Mouse (Mus musculus): Measurements from ENCODE around the gene Olfr574. TPM values are rescaled to one million over a fixed set of nuclear protein-coding genes. Genes with fewer than 3 reads are reported as not detected.

Olfr574 gene
- polyA plus RNA-seq, 1 experiment from 2014 or later: not detected

DNA sequence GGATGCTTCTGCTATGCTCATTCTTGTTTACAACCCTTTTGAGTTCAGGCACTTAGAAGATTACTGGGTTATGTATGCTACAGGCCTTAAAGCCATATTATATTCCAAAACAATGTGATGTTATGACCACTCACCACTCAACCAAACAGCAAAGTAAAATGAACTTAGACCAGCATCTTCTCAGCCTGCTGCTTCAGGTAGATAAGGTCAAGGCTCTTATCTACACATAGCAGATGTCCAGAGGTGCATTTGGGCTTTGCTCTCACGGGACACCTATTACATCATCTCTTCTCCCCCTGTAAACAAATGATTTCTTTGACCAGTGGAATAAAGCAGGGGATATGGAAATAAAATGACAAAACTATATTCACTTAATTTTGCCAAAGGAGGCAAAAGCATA lies 10.3 kb downstream of the Olfr574 start, which contains the start of gene Olfr575:
Gene Olfr575 (minus strand): TSS at position 183 of the 400 bp plus-strand sequence.
- H3K4me3 ChIP-seq: no peak within 1 kb of the TSS
- WGBS: 24% methylated on average over 1 of the region's 1 CpGs
- H3K9ac ChIP-seq: no peak within 1 kb of the TSS
- H3K9me3 ChIP-seq (replicated peaks): no peaks in the 10 kb centered on the region
- no peak within 1 kb of the TSS for H3K4me2 ChIP-seq
- H3K27me3 ChIP-seq (replicated peaks): no peaks in the 10 kb centered on the region
- ATAC-seq (ENCODE audit: insufficient number of reproducible peaks, low FRiP score): peak; percentile 93
- H3K36me3 ChIP-seq: no peaks in the 10 kb centered on the region
- 0 out of 2 replicates have a peak, but pooled peaks cover 3% of the 10 kb centered on the region for H3K4me1 ChIP-seq (replicated peaks)
- H3K27ac ChIP-seq (ENCODE audit: poor library complexity, severe bottlenecking): no peak within 1 kb of the TSS

DNA sequence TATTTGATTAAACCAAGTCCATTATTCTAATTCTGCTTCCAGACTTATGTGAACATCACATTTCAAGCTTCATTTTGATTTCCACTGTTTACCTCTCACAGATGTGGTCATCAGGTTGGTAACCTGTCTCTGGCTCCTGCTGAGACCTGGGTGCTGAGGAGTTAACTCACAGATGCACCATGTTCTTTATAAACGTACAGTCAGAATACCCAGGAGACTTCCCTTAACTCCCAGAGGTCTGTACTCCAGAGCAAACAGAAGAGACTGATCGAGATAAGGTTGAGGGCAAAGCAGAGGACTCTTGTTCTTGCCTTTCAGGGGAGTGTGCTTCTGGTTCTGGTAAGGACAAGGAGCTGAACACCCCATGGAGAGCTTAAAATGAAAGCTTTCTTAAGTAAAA lies 14.1 kb downstream of the Olfr574 start, which contains the start of gene Olfr576:
Gene Olfr576 (plus strand): TSS at position 301 of the 400 bp plus-strand sequence.
- no peak within 1 kb of the TSS for H3K4me3 ChIP-seq
- WGBS: 4% methylated on average over 2 of the region's 2 CpGs
- H3K27me3 ChIP-seq (replicated peaks): no peaks in the 10 kb centered on the region
- H3K27ac ChIP-seq (ENCODE audit: poor library complexity, severe bottlenecking): no peak within 1 kb of the TSS
- ATAC-seq (ENCODE audit: insufficient number of reproducible peaks, low FRiP score): no peak
- H3K4me2 ChIP-seq: no peak within 1 kb of the TSS
- H3K4me1 ChIP-seq (replicated peaks): 0 out of 2 replicates have a peak, but pooled peaks cover 6% of the 10 kb centered on the region
- H3K9ac ChIP-seq: no peak within 1 kb of the TSS
- H3K9me3 ChIP-seq (replicated peaks): no peaks in the 10 kb centered on the region
- no peaks in the 10 kb centered on the region for H3K36me3 ChIP-seq

DNA sequence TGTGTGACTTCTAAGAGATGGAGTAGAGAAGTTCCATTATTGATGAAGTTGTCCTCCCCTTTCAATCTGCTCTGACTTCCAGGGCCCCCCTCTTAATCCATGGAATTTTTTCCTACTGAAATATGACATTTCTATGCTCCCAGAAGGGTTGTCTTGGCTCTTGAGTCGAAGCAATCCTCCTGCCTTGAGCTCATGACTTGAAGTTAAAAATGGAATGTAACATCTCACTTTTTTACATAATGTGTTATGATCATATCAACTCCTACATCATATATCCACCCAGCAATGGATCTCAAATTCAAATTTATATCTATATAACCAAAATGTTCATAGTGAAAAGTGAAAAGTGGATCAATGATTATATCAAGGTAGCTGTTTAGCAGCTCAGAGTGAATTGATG lies 26.1 kb downstream of the Olfr574 start:
- WGBS: 53% methylated on average over 1 of the region's 1 CpGs

DNA sequence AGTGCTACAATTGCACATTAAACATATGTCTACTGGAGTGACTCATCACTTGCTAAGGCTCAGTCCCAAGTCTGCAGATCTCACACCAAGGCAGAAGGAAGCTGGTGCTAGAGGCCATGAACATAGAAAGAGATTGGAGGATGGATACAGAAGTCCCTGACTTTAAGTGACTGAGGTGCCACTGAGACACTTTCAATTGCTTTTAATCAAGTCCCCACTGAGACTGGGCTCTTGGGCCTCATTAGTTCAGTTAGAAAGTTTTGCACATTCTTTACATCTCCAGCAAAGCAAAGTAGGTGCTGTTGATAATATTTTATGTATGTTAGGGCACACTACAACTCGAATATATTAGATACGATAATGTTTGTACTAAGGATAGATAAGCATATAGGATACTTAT lies 27.6 kb downstream of the Olfr574 start, which contains the start of gene Olfr577:
Gene Olfr577 (minus strand): TSS at position 101 of the 400 bp plus-strand sequence.
- no peak within 1 kb of the TSS for H3K27ac ChIP-seq (ENCODE audit: poor library complexity, severe bottlenecking)
- ATAC-seq (ENCODE audit: insufficient number of reproducible peaks, low FRiP score): no peak
- WGBS: 75% methylated on average over 2 of the region's 2 CpGs
- no peak within 1 kb of the TSS for H3K4me2 ChIP-seq
- no peak within 1 kb of the TSS for H3K4me3 ChIP-seq
- H3K36me3 ChIP-seq: no peaks in the 10 kb centered on the region
- no peak within 1 kb of the TSS for H3K9ac ChIP-seq
- no peaks in the 10 kb centered on the region for H3K4me1 ChIP-seq (replicated peaks)
- no peaks in the 10 kb centered on the region for H3K27me3 ChIP-seq (replicated peaks)
- no peaks in the 10 kb centered on the region for H3K9me3 ChIP-seq (replicated peaks)

More for the DNA sequence above, 26.1 kb downstream of the Olfr574 start:
- Histone ChIP-seq H3K27me3 (replicated peaks) (no peaks in the 10 kb centered on the region), H3K4me3 (no peak overlapping the region), H3K36me3 (no peaks in the 10 kb centered on the region), H3K9me3 (replicated peaks) (no peaks in the 10 kb centered on the region), H3K27ac (ENCODE audit: poor library complexity, severe bottlenecking) (no peak overlapping the region), H3K9ac (no peak overlapping the region), H3K4me2 (no peak overlapping the region), H3K4me1 (replicated peaks) (no peaks in the 10 kb centered on the region)
- no peak for ATAC-seq (ENCODE audit: insufficient number of reproducible peaks, low FRiP score)

DNA sequence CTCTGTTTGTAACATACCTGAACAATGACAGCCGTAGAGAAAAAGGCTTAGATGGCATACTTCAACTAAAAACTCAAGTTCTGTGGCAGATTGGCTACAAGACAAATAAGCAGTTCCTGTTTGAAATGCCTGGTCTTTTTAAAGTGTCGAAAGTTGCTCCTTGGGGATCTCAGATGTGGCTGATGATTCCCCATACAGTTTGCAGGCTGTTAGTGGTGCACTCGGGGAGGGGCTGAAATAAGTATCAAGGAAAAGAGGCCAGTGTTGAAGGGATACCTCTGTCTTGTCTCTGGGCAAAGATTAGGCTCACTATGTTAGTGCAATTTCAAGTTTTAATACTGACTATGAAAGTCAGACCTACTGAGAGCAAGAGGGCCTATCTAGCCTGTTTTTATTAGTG lies 41.0 kb downstream of the Olfr574 start, which contains the start of gene Olfr578:
Gene Olfr578 (minus strand): TSS at position 101 of the 400 bp plus-strand sequence.
- no peak within 1 kb of the TSS for H3K4me2 ChIP-seq
- H3K9me3 ChIP-seq (replicated peaks): no peaks in the 10 kb centered on the region
- 39% methylated on average over 3 of the region's 3 CpGs for WGBS
- no peaks in the 10 kb centered on the region for H3K4me1 ChIP-seq (replicated peaks)
- H3K36me3 ChIP-seq: no peaks in the 10 kb centered on the region
- H3K4me3 ChIP-seq: no peak within 1 kb of the TSS
- no peak within 1 kb of the TSS for H3K27ac ChIP-seq (ENCODE audit: poor library complexity, severe bottlenecking)
- no peak within 1 kb of the TSS for H3K9ac ChIP-seq
- ATAC-seq (ENCODE audit: insufficient number of reproducible peaks, low FRiP score): no peak
- no peaks in the 10 kb centered on the region for H3K27me3 ChIP-seq (replicated peaks)

Other genes with a start within 250 kb of the Olfr574 start
- gene Olfr558, start 246.3 kb upstream of the Olfr574 start, polyA plus RNA-seq (2016; fragmentation: Nextera tagmentation; extraction: Ambion mirVana): not detected in 2 replicates
- not detected in 2 replicates for gene Olfr33, start 229.4 kb upstream of the Olfr574 start, polyA plus RNA-seq (2016; fragmentation: Nextera tagmentation; extraction: Ambion mirVana)
- not detected in 2 replicates for gene Olfr559, start 221.0 kb upstream of the Olfr574 start, polyA plus RNA-seq (2016; fragmentation: Nextera tagmentation; extraction: Ambion mirVana)
- not detected in 2 replicates for gene Olfr560, start 189.1 kb upstream of the Olfr574 start, polyA plus RNA-seq (2016; fragmentation: Nextera tagmentation; extraction: Ambion mirVana)
- not detected in 2 replicates for gene Olfr78, start 189.0 kb upstream of the Olfr574 start, polyA plus RNA-seq (2016; fragmentation: Nextera tagmentation; extraction: Ambion mirVana)
- gene Olfr561, start 177.2 kb upstream of the Olfr574 start, polyA plus RNA-seq (2016; fragmentation: Nextera tagmentation; extraction: Ambion mirVana): not detected in 2 replicates
- gene Olfr564, start 145.0 kb upstream of the Olfr574 start, polyA plus RNA-seq (2016; fragmentation: Nextera tagmentation; extraction: Ambion mirVana): not detected in 2 replicates
- not detected in 2 replicates for gene Olfr566, start 89.7 kb upstream of the Olfr574 start, polyA plus RNA-seq (2016; fragmentation: Nextera tagmentation; extraction: Ambion mirVana)
- not detected in 2 replicates for gene Olfr568, start 71.3 kb upstream of the Olfr574 start, polyA plus RNA-seq (2016; fragmentation: Nextera tagmentation; extraction: Ambion mirVana)
- not detected in 2 replicates for gene Olfr569, start 57.6 kb upstream of the Olfr574 start, polyA plus RNA-seq (2016; fragmentation: Nextera tagmentation; extraction: Ambion mirVana)
- not detected in 2 replicates for gene Olfr570, start 53.9 kb upstream of the Olfr574 start, polyA plus RNA-seq (2016; fragmentation: Nextera tagmentation; extraction: Ambion mirVana)
- gene Olfr571, start 30.9 kb upstream of the Olfr574 start, polyA plus RNA-seq (2016; fragmentation: Nextera tagmentation; extraction: Ambion mirVana): not detected in 2 replicates
- gene Olfr572, start 24.1 kb upstream of the Olfr574 start, polyA plus RNA-seq (2016; fragmentation: Nextera tagmentation; extraction: Ambion mirVana): not detected in 2 replicates
- gene Olfr573-ps1, start 5.9 kb upstream of the Olfr574 start, polyA plus RNA-seq (2016; fragmentation: Nextera tagmentation; extraction: Ambion mirVana): not detected in 2 replicates
- gene Olfr575, start 10.3 kb downstream of the Olfr574 start, polyA plus RNA-seq (2016; fragmentation: Nextera tagmentation; extraction: Ambion mirVana): not detected in 2 replicates
- not detected in 2 replicates for gene Olfr576, start 14.2 kb downstream of the Olfr574 start, polyA plus RNA-seq (2016; fragmentation: Nextera tagmentation; extraction: Ambion mirVana)
- gene Olfr577, start 27.5 kb downstream of the Olfr574 start, polyA plus RNA-seq (2016; fragmentation: Nextera tagmentation; extraction: Ambion mirVana): not detected in 2 replicates
- gene Olfr578, start 40.9 kb downstream of the Olfr574 start, polyA plus RNA-seq (2016; fragmentation: Nextera tagmentation; extraction: Ambion mirVana): not detected in 2 replicates
- gene Olfr582, start 89.6 kb downstream of the Olfr574 start, polyA plus RNA-seq (2016; fragmentation: Nextera tagmentation; extraction: Ambion mirVana): not detected in 2 replicates
- not detected in 2 replicates for gene Olfr583, start 102.8 kb downstream of the Olfr574 start, polyA plus RNA-seq (2016; fragmentation: Nextera tagmentation; extraction: Ambion mirVana)
- not detected in 2 replicates for gene Olfr584, start 133.4 kb downstream of the Olfr574 start, polyA plus RNA-seq (2016; fragmentation: Nextera tagmentation; extraction: Ambion mirVana)
- gene Olfr585, start 149.3 kb downstream of the Olfr574 start, polyA plus RNA-seq (2016; fragmentation: Nextera tagmentation; extraction: Ambion mirVana): not detected in 2 replicates
- gene Olfr586, start 177.2 kb downstream of the Olfr574 start, polyA plus RNA-seq (2016; fragmentation: Nextera tagmentation; extraction: Ambion mirVana): not detected in 2 replicates
- not detected in 2 replicates for gene Olfr588-ps1, start 192.4 kb downstream of the Olfr574 start, polyA plus RNA-seq (2016; fragmentation: Nextera tagmentation; extraction: Ambion mirVana)
- gene Olfr589, start 207.9 kb downstream of the Olfr574 start, polyA plus RNA-seq (2016; fragmentation: Nextera tagmentation; extraction: Ambion mirVana): not detected in 2 replicates
- not detected in 2 replicates for gene Olfr591, start 229.9 kb downstream of the Olfr574 start, polyA plus RNA-seq (2016; fragmentation: Nextera tagmentation; extraction: Ambion mirVana)
- not detected in 2 replicates for gene Olfr592, start 236.3 kb downstream of the Olfr574 start, polyA plus RNA-seq (2016; fragmentation: Nextera tagmentation; extraction: Ambion mirVana)

Data from heart, embryonic 12.5 days (tissue).